Mouse (Mus musculus) gastrocnemius, postnatal 36 days (tissue): ENCODE measurements at regions not wholly inside any gene's neighbourhood (a gene's known extent, or its start where the extent isn't known, plus 50 kb on each side); places are given as distances from the start of the nearest gene placed in this dataset.

ENCODE experiments used
- DNase-seq, 2 experiments: peaks; one replicate each; pipeline ENCODE4 v3.0.0; 2022
- intact Hi-C: fragments of 180-260 bp; cut with DNase I; formaldehyde crosslinking; loops from one replicate; pipeline ENCODE4 v1.15.1; 2025

DNA sequence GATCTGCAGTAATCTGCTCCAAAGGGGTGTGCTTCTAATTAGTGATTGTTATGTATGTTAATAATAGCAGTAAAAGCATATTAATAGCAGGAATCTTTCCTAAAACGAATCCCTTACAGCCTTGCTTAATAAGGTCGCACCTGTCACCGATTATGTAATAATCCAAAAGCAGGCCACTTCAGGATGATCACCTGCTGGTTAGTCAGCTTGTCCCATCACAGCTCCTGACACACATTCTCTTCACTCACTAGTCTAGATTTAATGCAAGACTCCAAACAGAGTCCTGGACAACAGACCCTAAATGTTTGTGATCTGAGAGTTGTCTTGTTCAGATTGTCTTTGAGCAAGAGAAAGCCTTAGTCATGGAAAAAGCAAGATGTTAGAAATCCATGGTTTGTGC lies 85.2 kb upstream of the Kctd3 start:
- intact Hi-C loops: no loop called here
- DNase-seq: no peak

DNA sequence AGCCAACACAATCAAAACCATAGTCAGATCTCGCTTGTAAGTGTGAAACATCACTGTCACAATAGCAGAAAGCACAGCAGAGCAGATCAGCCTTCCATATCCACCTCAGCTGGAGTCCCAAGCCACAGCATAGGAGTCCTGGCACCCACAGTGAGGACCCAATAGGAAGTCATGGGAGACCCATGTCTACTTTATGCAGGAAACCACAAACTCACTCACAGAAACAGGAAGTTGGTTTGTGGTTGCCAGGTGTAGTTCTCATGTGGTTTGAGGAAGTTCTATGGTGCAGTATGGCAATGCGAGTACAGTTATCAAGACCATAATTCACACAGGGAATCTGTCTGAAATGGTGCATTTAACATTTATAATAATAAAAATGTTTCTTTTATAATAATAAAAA lies 77.6 kb upstream of the Kctd3 start:
- intact Hi-C loops: no loop called here
- no peak for DNase-seq

DNA sequence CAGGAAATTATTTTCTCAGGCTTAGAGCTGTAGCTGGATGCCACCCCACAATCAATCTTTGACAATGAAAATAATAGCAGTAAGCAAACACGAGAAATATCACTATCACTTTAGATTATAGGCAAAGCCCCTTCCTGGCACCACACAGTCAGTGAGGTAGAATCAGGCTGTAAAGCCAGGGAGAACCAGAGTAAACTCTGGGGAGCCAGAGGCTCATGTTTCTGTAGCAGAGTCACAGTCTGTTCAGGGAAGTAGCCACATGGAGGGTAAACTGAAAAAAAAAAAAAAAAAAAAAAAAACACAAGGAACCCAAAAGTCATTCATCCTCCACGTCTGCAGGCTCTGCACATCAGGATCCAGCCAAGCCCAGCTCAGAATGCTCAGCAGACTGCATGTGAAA lies 73.6 kb upstream of the Kctd3 start:
- intact Hi-C loops: loop anchor here (5.0 kb wide), 1 partner anchor 591 kb away; no protein-coding TSS in a partner anchor

DNA sequence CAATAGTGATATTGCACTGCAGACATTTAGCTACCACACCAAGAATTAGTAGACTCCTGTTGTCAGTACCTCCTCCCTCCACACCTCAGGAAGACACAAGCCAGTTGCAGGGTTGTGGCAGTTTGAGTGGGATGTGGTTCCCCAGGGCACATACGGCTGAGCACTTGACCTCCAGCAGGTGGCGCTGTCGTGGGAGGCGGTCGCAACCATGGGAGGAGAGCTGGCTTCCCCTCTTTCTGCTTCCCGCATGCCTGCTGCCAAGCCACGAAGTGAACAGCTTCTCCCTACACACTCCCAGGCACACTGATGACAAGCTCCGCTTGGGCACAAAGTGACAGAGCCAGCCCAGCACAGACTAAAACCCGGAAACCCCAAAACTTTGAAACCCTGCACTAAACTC lies 73.2 kb upstream of the Kctd3 start:
- intact Hi-C loops: loop anchor here (5.0 kb wide), 1 partner anchor 592 kb away; no protein-coding TSS in a partner anchor

More for the DNA sequence above, 73.6 kb upstream of the Kctd3 start:
- DNase-seq: no peak

DNA sequence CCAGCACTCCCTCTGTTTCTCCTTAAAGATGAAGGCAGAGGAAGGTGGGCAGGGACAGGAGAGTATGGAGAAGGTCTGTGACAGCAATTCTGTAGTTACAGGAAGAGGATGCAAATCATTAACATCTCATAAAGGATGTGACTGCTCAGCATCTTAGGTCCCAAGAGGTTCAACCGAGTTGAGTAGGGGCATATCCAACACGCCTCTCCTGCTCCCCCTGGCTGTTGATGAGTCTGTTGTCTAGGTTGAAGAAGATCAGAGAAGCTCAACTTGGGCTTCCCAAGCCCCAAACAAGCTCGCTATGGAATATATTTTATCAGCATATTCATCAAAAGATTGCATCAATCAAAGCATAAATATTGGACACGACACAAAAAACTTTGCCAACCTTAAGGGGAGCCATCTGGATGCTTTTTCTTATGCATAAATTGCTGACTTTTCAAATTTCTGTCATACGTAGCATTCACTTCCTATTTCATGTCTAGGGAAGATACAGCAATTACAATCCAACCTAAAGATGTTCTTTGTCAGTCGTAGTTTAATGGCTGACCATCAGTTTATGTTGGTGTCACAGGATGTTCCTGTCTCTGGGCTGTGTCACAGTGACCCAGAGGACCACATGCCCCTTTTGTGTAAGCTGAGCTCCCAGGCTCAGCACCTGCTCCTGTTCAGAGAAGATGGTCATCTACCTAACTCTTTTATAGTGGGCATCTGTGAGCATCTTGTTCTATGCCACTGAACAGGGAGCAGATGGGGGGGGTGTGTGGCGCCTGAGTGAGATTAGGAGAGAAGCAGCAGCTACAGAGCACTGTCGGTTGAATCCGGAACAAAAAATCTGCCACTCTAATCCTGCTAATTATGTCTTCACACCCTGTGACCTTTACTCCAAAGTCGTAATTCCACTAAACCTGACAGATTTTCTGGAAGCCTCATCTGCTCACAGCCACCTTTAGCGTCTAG lies 72.1 kb upstream of the Kctd3 start:
- no peak for DNase-seq
- intact Hi-C loops: loop anchor here (5.0 kb wide), 1 partner anchor 593 kb away; no protein-coding TSS in a partner anchor

More for the DNA sequence above, 73.2 kb upstream of the Kctd3 start:
- peak; percentile 43 to 46 for DNase-seq

DNA sequence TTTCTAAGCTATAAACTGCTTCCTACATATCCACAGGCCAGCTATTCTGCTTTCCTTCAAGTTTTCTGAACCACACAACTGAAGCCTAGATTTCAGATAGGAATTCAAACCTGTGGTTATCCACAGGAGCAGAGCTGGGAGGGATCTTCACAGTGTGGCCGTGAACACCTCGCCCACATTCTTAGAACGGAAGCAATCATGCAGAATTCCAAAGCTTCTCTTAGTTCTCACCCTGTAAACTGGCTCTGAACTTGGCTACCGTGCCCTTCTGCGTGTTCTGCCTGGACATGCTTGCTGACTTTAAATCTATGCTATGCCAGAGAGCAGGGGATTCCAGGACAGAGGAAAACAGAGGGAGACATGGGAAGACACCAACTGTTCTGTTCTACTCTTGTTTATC lies 70.2 kb upstream of the Kctd3 start:
- intact Hi-C loops: no loop called here
- no peak for DNase-seq

DNA sequence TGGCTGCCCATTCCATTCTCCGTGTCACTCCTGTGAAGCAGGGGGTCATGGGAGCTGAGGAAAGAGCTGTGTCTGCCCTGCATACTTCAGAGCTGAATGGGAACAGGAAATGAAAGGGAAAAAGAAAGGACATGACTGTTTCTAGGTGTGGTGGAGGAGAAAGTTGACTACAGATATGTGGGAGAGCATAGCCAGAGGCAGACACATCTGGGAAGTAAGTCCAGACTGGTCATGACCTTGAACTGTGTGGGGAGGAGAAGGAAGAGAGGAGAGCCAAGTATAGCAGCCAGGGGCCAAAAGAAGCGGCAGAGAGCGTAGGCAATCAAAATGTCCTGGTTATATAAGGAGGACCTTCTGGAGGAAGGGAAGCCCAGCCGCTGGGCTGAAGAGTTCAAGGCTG lies 68.6 kb upstream of the Kctd3 start:
- no peak for DNase-seq
- intact Hi-C loops: no loop called here

DNA sequence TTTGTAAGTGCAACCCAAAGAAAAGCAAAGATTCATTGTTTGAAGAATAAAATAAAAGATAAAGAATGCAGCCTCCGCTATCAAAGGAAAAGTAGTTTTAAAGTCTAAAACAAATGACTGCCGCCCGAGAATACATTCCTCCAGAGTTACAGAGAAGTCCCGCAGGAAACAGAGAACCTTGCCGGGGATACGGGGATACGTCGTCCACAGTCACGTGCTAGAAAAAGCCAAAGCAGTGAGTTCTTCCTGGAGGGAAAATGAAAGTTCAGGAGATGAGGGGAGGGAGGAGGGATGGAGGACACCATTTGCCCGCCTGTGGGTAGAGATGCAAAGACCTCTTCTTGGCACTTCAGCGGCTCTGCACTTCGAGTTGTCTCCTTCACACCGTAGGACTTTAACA lies 68.0 kb upstream of the Kctd3 start:
- intact Hi-C loops: no loop called here
- no peak for DNase-seq

DNA sequence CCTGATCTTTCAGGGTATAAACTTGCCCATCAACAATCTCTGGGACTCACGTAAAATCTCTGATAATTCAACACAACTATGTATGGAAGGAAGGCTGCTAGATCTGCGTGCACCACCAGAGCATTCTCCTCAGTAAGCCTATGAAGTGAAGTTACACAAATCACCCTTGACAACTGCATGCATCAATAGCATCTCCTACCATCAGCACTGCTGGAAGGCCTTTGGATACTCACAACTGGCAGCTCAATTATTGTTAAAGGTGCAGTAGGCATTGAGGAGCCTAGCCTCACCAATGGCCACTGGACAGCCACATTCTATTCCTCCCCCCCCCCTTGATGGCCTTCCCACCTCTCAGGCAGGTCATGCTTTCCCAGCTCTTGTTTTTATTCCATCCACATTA lies 64.9 kb upstream of the Kctd3 start:
- intact Hi-C loops: no loop called here

DNA sequence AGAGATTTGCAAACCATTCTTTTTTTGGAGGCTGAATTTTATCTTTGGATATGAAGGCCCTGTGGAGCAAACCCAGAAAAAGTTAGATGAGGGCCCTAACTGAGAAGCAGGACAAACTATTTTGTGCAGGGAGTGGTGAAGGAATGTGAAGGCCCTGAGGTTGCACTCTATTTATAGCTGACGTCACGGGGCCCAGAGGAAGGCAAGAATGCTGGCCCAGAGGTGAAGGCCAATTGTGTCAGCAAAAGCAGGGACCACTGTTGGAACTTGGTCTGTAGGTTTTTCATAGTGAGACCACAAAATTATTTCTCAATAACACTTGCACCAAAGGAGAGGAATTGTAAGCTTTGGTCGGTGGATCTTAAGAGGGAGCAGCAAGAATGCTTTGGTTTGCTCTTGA lies 60.6 kb upstream of the Kctd3 start:
- intact Hi-C loops: no loop called here
- no peak for DNase-seq

More for the DNA sequence above, 64.9 kb upstream of the Kctd3 start:
- no peak for DNase-seq

DNA sequence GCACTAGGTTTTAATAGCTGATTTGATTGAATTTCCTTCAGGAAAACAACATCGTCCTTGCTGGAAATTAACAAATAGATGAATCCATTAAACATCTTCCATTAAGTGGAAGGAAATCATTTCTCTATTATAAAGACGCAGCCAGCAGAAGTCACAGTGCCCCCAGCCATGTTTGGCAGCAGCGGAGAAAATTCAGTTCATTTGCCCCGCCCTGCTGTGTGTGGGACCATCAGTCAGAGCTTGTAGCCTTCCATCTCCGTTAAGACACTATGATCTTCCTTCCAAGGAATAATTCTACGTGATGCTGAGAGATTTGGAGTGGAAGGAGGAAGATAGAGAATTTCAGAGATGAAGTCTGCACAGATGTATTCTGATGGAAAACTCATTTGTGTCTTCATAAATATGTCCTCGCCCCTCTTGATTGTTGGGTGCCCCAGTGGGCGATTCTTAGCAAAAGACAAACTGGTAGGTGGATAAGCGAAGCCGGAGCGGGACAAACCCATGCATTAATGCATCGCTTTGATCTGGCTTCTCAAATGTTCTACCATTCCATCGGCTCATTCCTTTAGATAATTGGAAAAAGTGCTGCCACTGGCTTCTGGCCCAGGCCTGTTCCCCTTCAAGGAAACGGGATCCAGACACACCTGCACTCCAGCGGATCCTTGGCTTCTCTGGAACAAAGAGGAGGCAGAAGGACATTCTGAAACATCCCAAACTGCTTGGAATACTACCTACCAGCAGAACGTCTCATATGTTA lies 59.7 kb upstream of the Kctd3 start:
- no peak for DNase-seq
- intact Hi-C loops: no loop called here

DNA sequence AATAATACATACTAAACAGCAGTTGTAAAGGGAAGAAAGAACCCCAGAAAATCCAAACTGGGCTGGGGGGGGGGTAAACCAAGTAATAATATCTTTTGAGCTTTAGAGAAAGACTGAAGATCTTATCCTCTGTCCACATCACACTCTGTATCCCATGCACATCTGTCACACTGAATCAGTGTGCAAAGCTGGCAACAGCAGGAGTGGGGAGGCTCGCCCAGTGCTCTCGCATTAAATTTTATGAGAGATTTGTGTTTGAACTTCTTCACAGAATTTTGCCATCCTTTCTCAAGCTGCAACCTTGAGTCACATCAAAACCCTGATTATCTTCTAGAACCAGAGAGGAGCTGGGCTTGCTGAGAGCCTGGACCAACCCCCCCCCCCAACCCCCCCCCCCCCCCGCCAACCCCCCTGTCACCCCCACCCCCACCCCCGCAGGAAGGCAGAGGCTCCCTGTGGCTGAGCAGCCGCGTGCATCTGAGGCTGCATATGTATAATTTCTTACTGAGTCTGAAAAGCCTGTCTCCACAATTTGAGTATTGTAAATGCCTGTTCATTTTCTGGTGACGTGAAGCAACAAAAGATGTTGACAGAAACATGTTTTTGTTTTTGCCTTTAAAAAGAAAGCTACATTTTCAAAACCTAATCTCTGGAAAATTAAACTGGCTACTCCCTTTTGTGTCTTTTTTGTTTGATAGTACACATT lies 59.0 kb upstream of the Kctd3 start:
- intact Hi-C loops: no loop called here
- no peak for DNase-seq

DNA sequence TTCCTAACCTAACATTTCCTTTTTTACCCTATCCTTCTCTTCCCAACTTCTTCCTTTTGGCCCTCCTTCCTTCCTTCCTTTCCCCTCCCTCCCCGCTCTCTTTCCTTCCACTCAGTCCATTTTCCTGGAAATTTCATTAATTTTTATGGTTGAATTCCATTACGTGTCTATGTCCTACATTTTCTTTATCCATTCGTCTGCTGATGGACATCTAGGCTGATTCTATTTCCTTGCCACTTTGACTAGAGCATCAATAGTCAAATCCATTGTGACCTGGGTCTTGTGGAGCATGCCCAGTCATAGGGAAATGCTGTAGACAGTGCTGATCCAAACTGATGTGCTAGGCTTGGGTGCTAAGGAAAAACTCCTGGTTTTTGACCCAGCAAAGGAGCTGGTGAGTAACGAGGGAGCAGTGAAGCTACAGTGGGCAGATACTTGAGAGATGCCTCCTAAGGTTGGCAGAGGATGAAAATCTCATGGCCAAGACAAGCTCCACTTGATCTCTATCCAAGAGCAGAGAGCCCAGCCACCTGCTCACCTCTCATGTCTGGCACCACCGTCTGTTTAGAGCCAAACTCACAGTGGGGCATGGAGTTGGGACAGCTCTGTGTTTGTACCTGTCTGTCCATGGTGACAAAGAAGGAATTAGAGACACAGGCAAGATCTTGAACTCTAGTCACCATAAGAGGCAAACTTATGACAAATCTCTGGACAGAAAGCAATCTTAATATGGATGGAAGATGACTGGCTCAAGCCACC lies 57.7 kb upstream of the Kctd3 start:
- intact Hi-C loops: no loop called here
- no peak for DNase-seq

DNA sequence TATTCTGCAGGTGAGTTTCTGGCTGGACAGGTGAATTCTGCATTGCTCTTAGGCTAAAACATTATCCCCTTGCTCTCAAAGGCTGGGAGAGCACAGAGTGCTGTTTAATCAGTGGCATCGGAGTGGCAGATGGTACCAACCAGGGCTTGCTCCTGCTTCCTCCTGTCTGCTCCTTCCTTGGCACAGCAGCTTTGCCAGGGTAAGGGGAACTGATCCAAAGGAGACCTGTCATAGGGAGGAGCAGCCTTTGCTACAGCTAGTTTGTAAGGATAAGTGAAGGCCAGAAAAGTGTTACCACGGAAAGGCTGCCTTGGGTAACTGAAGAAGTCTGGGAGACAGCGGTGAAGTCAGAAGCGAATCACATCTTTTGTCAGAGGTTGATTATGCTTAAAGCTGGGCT lies 57.0 kb upstream of the Kctd3 start:
- intact Hi-C loops: no loop called here
- no peak for DNase-seq

DNA sequence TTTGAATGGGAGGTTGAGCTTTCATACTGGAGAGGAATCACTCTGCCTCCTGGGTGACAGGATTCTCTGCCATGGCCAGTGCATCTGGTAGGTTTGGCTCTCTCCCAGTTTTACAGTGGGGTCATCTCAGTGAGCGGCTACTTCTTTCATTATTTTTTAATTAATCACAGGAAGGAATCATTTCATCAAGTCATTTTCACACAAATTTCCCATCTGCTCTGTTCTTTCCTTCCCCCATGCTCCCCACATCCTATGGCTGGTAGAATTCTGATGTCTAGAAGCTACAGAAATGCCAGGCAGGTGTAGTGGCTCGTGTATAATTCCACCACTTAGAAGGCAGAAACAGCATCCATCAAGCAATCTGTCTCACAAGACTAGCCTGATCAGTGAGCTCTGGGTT lies 56.1 kb upstream of the Kctd3 start:
- intact Hi-C loops: no loop called here

DNA sequence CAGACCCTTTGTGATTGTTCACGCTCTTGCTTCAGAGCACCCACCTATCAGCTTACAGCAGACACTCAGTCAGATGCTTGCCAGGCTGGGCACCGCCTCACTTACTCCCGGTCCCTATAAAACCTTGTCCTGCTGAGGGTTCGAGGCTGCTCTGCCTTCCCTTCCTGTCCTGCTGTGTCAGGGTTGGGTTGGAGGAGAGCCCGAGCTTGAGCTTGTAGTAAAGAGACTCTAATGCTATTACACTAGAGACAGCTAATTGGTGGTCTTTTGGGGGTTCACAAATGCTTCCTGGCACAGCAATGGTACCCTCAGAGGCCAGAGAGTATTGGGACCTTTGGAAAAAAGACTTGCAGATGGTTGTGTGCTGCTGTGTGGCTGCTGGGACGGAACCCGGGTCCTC lies 55.6 kb upstream of the Kctd3 start:
- no peak for DNase-seq
- intact Hi-C loops: no loop called here

More for the DNA sequence above, 56.1 kb upstream of the Kctd3 start:
- DNase-seq: no peak
